Mouse (Mus musculus) spleen, postnatal 4 days (tissue): Measurements from ENCODE around the gene Olfr1352.
"Not testable (repeated sequence)": the region's sequence is repeated elsewhere in the genome, so short reads cannot be mapped to it uniquely, and the experiment has no call there.

Experiments used
- DNase-seq, 2 experiments: peaks; one replicate each; pipeline ENCODE4 v3.0.0; 2022; ENCODE audit warnings: low spot score in 2 of 2

Gene Olfr1352

DNA sequence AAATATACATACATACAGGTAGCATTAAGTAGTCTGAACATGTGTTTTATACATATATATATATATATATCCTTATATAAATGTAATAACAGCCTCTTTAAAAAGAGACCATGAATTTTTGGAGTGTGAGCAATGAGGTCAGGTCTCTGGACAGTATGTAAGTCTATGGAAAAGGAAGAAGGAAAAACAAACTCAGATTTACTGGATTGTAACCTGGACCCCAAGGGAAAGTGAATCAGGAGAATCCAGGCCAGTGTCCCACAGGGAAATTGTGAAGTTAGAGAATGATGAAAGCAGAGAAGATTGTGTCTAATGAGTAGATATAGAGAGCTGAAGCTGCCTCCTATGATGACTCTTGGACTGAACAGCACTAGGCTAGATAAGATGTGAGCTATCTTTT lies at the start of gene Olfr1352:
Gene Olfr1352, plus strand, starts transcription at position 301 of the 400 bp plus-strand sequence.
- no peak for DNase-seq

DNA sequence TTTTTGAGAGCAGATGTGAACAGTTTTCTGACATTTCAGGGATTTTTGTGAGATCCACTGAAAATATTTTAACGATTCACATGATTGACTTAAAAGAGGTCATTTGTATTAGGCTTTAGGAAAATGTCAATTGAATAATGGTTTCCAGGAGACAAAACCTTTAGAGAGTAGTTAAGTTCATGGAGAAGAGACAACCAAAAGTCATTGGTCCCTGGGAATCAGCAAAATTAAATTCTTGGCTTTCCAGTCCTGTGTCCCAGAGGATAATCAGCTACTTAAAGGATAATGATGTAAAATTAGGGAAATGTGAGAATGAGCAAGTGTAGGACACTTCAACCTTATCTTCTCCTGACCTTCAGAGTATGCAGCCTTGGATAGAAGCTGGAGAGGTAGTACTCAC lies 30.5 kb upstream of the Olfr1352 start, which contains the start of gene Olfr8:
Gene Olfr8, plus strand, starts transcription at position 301 of the 400 bp plus-strand sequence.
- DNase-seq = not testable (repeated sequence)

DNA sequence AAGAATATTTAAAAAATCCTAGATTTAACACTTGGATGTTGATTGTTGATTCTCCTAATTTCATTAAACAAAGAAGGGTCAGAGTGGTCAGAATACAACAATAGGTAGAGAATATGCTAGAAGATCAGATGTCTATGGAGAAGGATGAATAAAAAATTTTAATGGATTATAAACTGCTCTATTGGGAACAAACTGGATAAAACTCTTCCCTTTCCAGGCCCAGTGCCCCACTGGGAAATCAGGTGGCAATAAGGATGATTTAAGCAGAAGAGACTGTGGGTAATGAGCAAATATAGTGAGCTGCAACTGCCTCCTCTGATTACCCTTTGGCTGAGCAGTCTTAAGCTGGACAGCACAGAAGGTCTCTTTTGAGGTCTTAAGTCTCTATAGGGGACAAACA lies 17.8 kb upstream of the Olfr1352 start, which contains the start of gene Olfr1353:
Gene Olfr1353, plus strand, starts transcription at position 301 of the 400 bp plus-strand sequence.
- DNase-seq = not testable (repeated sequence)

DNA sequence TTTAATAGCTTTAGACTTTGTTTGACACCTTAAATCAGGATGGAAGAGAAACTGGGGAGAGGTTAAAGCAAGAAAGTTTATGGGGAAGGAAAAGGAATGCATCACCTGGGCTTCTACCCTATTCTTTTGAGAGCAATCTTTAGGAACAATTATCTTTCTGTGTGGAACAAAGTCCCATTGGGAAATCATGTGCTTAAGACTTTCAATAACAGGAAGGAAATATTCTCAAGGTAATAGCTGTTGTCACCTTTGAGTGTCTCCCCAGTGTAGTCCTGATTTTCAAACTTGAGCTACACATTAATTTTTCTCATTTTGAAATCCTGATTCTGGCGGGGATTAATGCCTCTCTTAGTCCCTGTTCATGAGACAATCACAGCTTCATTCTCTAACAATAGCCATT lies 31.3 kb downstream of the Olfr1352 start, which contains the start of gene Olfr1351:
Gene Olfr1351, plus strand, starts transcription at position 301 of the 400 bp plus-strand sequence.
- DNase-seq = no peak

DNA sequence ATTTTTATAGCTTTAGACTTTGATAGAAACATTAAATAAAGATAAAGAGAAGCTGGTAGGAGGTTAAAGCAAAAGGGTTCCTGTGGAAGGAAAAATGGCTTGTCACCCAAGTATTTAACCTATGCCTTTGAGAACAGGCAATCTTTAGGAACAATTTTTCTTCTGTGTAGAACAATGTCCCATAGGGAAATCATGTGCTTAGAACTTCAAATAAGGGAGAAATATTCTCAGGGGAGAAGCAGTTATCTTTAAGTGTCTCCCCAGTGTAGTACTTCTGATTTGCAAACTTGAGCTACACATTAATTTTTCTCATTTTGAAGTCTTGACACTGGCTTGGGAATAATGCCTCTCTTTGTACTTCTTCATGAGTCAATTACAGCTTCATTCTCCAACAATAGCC lies 47.6 kb downstream of the Olfr1352 start, which contains the start of gene Olfr57:
Gene Olfr57, plus strand, starts transcription at position 301 of the 400 bp plus-strand sequence.
- no peak for DNase-seq
